Mouse (Mus musculus): Measurements from ENCODE around the gene Nptxr. TPM values are rescaled to one million over a fixed set of nuclear protein-coding genes. Genes with fewer than 3 reads are reported as not detected.
"Not testable (repeated sequence)": the region's sequence is repeated elsewhere in the genome, so short reads cannot be mapped to it uniquely, and the experiment has no call there.

The Nptxr gene
- total RNA-seq, 2 experiments from 2014 or later, result 1.9 to 2.6 TPM

DNA sequence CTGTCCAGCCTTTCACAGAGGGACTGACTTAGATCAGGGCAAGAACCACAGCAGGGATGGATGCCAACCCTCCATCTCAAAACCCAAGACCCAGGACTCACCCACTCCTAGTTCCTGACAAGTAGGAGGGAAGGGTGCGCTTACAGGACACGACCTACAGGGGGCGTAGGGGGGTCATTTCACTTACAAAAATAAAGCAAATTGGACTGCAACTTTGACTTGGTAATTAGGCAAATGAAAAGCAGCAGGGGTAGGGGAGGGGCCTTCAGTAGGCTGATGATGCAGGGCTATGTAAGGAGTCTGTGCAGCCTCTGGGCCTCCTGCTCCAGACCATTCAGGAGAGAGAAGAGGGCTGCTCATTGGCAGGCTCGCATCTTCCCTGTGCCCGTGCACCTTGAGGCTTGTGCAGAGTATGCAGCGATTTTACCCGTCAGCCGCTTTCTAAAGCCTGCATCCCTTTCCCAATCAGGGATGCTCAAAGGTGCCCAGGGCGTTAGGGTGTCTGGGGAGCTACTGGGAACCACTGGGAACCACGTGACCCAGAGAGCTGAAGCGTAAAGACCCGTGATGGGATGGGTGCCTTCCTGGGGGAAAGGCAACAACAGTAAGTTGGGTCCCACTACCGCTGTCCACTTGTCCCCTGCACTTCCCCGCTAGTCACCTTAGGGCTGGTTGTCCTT is 20.7 kb upstream of the Nptxr start:
- intact Hi-C loops (cut with DNase I; ENCODE audit: low total_unique reads), result no loop called here
- DNase-seq, result no peak

DNA sequence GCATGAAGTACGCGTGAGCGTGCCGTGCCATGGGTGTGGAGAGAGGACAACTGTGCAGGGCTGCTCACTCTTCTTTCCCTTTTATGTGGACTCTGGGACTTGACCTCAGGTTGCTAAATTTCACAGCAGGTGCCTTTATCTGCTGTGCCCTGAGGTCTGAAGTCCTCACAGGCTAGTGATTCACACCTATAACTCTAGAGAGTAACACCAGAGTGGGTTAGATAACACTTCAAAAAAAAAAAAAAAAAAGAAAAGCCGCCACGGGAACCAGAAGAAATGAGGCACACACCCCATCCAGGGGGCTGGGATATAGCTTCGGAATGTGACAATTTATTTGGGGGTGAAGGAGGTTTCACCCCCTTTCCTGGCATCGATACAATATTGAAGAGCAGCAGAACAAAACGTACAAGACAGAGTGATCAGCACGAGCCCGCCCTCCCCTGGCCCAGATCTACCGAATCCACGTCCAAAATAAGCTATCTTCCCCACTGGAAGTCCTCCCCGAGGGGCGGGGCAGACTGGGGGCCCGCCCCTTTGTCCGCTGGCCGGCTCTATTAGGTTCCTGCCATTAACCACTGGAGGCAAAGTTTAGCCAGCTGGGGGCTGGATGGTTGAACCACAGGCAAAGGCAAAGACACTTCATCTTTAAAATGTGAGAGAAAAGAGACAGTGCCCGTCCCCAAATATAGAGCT is 19.2 kb upstream of the Nptxr start:
- intact Hi-C loops (cut with DNase I; ENCODE audit: low total_unique reads), result no loop called here
- peak; percentile 75 for DNase-seq

DNA sequence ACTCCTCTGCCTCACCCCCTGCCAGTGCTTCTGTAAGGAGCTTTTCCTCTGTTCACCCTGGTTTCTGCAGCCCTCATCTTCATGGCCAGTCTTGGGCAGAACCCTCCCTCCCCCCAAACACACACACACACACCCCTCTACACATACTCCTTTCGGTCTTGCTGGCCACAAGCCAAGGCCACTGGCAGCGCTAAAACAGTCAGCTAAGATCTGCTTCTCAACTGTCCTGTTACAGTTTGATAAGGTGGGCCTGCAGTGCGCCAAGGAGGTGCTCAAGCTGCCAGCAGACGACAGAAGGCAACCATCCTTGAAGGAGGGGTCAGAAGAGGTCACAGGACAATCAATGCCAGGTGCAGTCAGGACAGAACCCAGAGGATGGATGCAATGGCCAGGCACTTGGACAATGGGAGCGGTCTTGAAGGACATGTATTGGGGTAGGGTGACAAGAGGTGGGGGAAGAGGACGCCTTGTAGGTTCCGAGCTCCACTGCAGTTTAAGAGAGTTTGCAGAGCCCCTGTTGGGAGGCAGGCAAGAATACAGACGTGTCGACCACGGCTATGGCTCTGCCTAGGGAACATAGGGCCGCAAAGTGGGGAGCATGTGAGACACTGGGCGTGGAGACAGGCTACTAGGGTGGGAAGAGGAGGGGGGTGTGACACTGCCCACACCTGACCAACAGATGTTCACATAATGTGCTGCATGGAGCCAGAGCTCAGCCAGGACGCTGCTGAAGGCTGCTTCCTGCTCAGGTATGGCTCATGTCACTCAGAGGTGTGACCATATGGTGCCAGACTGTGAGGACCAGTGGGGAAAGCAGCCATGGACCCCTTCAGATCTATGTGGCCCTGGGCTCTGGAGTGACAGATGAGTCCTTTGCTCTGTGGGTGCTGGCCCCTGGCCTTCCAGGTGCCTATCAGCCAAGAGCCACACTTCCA is 18.0 kb upstream of the Nptxr start:
- DNase-seq, result no peak
- intact Hi-C loops (cut with DNase I; ENCODE audit: low total_unique reads), result no loop called here

DNA sequence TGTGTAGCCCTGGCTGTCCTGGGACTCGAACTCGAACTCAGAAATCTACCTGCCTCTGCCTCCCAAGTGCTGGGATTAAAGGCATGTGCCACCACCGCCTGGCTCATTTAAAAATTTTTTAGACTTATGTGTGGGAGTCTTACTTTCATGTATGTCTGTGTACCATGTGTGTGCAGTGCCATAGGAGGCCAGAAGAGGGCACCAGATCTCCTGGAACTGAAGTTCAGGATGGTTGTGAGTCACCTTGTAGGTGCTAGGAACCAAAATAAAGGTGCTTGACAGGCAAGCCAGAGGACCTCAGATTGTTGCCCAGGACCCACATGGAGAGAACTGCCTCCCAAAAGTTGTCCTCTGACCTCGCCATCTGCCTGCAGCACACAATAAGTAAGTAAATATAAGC is 13.8 kb upstream of the Nptxr start:
- intact Hi-C loops (cut with DNase I; ENCODE audit: low total_unique reads), result no loop called here
- no peak for DNase-seq

DNA sequence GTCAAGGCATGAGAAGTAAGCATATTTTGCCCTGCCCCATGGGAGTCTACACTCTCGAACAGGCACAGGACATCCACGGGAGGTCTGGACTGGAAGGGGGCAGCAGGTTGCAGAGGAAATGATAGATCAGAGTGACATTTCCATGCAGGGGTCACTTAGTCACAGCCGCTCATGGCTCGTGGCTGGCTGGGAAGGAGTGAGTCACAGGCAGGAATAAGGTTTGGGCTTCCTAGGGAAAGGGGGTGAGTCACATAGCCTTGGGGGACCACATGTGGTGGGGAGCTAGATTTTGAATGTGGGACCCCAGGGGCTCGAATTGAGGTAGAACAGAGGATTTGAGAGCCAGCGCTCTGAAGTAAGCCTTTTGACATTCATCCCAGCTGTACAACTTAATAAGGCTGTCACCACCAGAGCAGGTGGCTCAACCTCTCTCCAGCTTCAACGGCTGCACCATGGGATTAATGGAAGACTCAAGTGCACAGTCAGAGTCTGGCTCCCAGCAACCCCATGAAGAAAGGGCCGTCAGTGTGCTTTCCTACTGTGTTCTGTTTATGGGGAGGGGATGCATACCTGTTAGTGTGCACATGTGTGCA is 9.2 kb upstream of the Nptxr start:
- intact Hi-C loops (cut with DNase I; ENCODE audit: low total_unique reads), result no loop called here
- DNase-seq, result no peak

DNA sequence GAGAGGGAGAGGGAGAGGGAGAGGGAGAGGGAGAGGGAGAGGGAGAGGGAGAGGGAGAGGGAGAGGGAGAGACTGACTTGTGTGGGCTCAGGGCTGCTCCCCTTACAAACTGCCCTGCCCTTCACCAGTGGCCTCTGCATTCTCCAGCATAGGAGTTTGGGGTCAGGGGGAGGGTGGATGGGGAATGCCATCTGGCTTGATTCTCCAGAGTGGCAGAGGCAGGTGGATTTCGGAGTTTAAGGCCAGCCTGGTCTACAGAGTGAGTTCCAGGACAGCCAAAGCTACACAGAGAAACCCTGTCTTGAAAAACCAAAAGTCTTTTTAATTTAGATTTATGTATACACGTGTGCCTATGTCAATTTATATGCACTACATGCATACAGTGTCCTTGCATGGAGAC is 8.3 kb upstream of the Nptxr start:
- intact Hi-C loops (cut with DNase I; ENCODE audit: low total_unique reads); DNase-seq: not testable (repeated sequence)

DNA sequence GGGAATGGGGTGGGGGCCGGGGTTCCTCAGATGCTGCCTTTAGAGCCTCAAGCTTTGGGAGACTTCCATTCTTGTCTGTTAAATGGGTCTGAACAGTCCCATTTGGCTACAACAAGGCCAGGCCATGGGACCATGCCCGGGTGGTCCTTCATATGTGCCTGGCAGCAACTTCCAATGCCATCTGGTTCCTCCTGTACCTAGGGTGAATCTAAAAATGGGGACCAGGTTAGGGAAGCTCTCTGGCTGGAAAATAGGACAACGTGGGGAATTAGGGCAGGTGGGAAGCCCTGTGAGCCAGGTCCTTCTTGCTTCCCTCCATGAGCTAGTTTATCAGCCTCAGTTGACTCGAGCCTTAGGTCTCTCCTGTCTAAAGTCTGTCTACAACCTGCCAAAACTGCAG is 6.4 kb upstream of the Nptxr start:
- intact Hi-C loops (cut with DNase I; ENCODE audit: low total_unique reads), result no loop called here
- no peak for DNase-seq

DNA sequence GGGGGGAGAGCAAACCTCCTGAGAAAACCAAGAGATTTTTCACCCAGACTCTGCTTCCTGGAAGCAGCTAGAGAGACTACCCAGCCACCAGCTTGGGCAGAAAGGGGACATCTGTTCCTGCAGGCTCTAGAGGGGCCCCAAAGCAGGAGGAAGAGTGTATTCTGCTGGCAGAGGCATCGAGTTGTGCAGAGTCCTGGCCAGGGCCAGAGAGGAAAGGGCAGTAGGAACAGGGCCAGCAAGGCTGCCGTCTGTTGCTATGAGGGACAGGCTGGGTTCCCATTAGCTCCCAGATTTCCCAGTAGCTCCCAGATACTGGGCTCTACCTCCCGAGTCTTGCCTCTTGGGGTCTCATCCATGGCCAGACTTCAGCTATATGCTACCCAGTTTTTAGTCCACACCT is 5.5 kb upstream of the Nptxr start:
- no peak for DNase-seq
- intact Hi-C loops (cut with DNase I; ENCODE audit: low total_unique reads), result no loop called here

DNA sequence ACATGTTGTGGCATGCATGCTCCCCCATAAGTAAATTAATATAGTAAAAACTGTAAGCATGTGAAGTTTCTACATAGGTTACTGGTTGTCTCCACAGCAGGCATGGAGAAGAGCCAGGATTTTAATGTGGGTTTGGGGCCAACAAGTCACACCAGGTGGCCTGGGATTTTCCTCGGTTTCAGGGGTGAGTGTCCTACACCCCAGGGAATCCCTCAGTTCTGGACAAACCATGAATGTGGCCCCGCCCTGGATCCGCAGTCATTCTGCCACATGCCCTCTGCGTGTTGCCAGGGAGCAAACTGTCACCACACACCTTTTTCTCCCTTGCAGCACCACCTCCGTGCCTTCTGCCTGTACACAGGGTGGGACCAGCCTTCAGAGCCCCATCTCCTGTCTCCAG is 4.1 kb upstream of the Nptxr start:
- intact Hi-C loops (cut with DNase I; ENCODE audit: low total_unique reads), result no loop called here
- no peak for DNase-seq

DNA sequence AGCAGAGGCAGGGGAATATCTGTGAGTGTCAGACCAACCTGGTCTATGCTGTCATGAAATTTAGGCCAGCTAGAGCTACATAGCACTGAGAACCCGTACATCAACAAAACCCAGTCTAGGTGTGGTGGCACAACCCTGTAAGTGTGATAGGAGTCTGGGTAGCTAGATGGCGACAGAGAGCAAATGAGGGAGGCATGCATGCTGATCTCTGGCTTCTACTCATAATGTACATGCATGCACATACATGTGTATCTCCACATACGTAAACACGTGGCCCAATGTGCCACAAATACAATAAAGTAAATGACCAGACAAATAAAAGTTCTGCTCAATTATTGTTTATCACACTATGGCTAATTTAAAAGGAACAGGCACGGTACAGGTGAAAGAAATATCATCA is 3.5 kb upstream of the Nptxr start:
- no peak for DNase-seq
- intact Hi-C loops (cut with DNase I; ENCODE audit: low total_unique reads), result no loop called here

DNA sequence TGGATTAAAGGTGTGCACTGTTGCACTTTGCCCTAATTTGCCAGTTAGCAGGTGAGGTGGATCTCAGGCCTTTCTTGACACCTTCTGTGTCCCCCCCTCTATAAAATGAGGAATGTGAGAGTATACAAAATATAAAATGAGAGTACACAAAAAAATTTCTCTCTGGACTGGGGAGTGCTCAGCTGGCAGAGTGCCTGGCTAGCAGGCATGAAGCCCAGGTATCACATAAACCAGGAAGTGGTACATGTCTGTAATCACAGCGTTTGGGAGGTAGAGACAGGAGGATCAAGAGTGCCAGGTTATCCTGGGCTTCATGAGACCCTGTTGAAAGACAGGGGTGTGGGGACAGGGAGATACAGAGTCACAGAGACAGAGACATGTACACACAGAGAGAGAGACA is 2.5 kb upstream of the Nptxr start:
- intact Hi-C loops (cut with DNase I; ENCODE audit: low total_unique reads), result no loop called here
- DNase-seq, result no peak

DNA sequence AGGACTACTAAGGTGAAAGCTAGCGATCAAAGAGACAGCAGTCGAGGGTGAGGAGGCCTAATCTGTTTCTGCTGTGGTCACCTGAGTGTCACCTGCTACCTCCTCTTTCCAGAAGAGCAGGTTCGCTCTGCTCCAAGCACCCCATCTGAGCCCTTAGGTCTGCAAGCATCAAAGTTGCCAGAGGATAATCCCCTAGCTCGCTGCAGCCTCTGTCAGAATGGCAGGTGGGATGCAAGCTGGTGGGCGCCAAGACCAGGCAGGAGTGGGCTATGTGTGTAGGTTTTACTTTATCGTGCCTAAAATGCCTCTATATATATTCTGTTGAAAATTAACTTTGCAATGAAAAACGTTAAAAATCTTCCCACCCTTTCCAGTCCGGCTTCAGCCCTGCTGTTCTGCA is 680 bp upstream of the Nptxr start:
- intact Hi-C loops (cut with DNase I; ENCODE audit: low total_unique reads), result no loop called here
- no peak for DNase-seq

DNA sequence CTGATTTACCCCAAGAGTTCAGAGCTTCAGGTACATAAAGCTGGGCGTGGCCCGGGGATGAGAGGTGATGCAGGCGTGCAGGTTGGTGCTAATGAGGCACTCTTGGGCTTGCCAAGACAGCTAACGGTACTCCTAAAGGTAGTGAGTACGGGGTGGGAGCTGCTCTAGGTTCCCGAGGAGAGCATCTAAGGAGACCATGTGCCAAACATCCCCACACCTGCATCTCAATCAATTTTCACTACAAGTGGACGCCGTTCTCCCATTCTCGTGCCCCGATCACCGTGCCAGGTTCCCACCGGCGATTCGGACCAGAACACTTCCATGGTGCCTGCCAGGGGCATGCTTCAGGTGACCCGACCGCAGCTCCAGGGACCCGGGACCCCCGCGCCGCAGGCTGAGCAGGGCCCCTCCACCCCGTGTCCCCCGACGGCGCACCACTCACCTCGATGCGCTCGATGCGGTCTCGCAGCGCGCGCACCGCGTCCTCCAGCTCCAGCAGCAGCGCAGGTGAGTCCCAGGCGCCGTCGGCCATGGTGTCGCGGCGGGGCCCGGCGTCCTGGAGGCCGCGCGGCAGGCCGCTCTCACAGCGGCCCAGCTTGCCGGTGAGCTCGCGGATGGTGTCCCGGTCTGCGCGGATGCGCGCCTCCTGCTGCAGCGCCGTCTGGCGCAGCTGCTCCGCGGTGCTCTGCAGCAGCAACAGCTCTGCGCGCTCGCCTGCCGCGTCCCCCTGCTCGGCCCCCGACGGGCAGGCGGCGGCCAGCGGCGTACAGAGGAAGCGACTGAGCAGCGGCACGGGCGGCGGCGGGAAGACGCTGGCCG is 824 bp downstream of the Nptxr start:
- no peak for DNase-seq
- intact Hi-C loops (cut with DNase I; ENCODE audit: low total_unique reads), result loop anchor here (5.0 kb wide), 1 partner anchor 714 kb away; no protein-coding TSS in a partner anchor

DNA sequence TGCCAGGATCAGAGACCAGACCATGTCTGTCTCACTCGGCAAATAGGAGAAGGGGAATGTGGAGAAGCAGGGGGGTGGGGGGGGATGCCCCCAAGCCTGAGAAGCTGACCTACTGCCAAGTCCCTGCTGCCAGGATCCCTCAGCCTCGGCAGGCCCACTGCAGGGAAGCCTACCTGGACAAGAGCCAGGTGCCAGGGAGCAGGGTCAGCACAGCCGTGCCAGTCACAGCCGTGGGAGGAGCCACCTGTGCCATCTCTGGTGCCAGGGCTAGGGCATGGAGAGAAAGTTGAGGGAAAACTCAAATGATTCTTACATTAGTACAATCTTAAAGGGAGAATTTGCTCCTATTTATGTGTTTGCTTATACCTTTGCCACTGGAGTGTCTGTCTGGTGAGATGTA is 2.3 kb downstream of the Nptxr start:
- intact Hi-C loops (cut with DNase I; ENCODE audit: low total_unique reads), result loop anchor here (5.0 kb wide), 1 partner anchor 715 kb away; no protein-coding TSS in a partner anchor
- DNase-seq, result no peak

DNA sequence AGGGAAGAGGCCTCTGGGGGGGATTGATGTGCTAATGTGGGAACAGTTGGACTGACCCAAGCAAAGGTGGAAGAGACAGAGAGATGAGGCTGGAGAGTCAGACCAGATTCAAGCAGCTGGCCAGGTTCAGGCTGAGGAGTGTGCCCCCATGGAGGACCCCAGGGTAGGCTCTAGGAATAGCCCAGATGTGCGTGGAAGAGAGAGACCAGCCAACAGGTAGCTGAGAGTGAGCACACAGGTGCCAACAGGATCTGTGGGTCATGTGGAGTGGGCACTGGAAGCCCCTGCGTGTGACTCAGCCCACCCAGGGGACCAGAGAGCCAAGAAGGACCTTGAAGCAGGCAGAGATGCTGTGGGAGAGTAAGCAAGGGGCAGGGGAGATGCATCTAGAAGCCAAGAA is 2.9 kb downstream of the Nptxr start:
- DNase-seq, result no peak
- intact Hi-C loops (cut with DNase I; ENCODE audit: low total_unique reads), result loop anchor here (5.0 kb wide), 1 partner anchor 716 kb away; no protein-coding TSS in a partner anchor

DNA sequence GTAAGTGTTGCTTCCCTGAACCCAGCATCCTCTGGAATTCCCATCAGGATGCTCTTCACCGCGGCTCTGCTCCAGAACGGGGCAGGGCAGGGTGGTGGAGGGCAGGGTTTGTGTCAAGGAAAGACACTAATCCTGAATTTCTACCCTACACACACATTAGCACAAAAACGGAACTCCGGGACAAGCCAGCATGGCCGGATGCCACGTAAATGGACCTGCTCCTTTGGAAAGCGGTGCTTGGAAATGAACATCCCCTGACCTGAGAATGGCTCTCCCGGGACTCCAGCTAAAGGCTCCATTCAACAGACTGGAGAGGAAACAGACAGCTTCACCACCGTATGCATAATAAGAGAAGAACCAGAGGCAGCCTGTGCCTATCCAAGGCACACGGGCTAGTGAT is 3.9 kb downstream of the Nptxr start:
- intact Hi-C loops (cut with DNase I; ENCODE audit: low total_unique reads), result loop anchor here (5.0 kb wide), 1 partner anchor 717 kb away; no protein-coding TSS in a partner anchor
- DNase-seq, result no peak

DNA sequence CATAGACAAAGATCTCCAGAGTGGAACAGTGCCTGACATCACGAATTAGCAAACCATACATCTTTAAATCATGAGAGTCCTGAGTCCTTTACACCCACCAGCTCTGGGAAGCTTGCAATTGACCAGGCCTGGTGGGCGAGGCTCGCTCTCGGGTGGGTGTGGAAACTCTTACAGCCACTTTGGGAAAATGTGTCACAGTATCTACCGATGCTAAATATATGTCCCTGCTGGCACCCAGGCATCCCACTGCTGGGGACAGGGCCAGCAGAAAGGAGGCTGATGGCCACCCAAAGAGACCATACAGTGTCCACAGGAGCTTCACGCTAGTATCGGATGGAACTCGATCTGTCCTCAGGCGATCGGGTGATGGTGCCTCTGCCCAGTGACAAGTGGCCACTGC is 6.0 kb downstream of the Nptxr start:
- DNase-seq, result no peak
- intact Hi-C loops (cut with DNase I; ENCODE audit: low total_unique reads), result no loop called here

DNA sequence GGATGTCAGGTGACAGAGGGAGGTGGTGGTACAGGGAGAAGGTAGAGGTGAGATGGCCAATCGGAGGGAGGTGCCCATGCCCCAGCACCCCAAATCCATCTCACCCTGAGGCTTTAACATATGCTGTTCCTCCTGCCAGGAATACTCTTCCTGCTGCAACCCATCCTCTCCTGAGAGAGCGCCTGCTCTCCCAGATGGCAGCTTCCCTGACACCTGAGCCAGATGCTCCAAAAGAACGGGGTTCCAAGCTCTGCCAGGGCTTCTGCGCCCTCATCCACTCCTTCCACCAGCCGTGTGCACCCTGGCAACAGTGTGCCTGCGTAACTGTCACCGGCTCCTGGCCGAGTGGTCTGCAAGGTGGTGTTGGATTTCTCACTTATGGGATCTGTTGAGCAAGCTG is 6.9 kb downstream of the Nptxr start:
- intact Hi-C loops (cut with DNase I; ENCODE audit: low total_unique reads), result no loop called here
- no peak for DNase-seq

DNA sequence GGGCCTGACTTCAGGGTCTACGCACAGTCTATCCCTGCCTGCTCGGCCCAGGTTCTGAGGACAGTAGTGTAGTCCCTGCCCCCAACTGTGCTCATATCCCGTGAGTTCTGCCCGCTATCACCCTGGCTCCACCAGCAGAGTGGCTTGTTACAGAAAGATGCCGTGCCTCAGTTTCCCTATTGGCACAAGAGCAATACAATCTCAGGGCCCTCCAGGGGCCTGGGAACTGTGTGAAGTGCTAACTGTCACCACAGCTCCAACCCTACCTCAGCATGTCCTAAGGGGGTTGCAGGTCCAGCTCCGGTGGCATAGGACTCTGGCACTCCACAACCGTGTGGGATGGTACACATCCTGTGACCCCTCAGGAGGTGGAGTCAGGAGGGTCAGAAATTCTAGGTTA is 7.5 kb downstream of the Nptxr start:
- intact Hi-C loops (cut with DNase I; ENCODE audit: low total_unique reads), result no loop called here
- DNase-seq, result no peak

Measured in gastrocnemius, postnatal 14 days (tissue).